Mouse (Mus musculus): ENCODE results near the gene Ppan. TPM values are rescaled to one million over a fixed set of nuclear protein-coding genes. Genes with fewer than 3 reads are reported as not detected.

Ppan gene
- total RNA-seq (2021): 10 to 100 TPM; 22.8 to 25.7 TPM
- long read RNA-seq, experiment 1, transcript Ppan-201 (11 exons, 1,670 nt): major isoform, 16 of 26 reads
- long read RNA-seq, experiment 1, partial matches to known transcripts: 7 of 26 reads
- long read RNA-seq, experiment 1, other reads (novel, unspliced or antisense): 3 of 26 reads
- long read RNA-seq, experiment 2, transcript Ppan-201 (11 exons, 1,670 nt): major isoform, 19 of 21 reads
- long read RNA-seq, experiment 2, partial matches to known transcripts: 0 of 21 reads
- long read RNA-seq, experiment 2, other reads (novel, unspliced or antisense): 2 of 21 reads

DNA sequence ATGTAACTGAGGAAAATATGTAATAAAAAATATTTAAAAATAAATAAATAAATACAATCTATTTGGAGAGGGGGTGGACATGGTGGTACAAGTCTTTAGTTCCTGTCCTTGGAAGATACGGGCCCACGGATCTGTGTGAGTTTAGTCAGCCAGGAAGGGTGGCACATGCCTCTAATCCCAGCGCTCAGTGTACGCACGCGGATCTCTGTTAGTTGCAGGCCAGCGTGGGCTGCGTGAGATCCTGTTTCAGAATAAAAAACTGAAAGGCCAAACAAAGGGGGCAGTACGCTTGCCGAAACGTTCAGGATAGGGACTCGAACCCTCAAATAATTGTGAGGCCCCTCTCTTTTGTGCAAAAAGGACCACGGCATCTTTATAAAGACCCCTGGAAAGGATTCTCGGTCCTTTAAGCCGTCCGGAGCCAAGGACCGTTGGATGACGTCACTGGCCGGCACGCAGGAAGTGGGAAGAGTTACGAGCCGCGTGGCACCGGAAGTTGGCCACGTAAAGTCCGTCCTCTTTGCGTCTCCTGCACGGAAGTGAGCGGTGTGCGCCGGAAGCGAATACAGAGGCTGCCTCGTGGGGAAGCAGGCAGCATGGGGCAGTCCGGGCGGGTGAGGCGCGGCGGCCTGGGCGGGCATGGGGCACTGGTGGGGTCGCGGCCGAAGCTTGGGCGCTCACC, at the start of gene Ppan:
Gene Ppan, plus strand, starts transcription at position 472 of the 682 bp plus-strand sequence.
- intact Hi-C loops (cut with DNase I): no loop called here
- peak; percentile 96 for DNase-seq (ENCODE audit: low spot score in 2 of 2)

DNA sequence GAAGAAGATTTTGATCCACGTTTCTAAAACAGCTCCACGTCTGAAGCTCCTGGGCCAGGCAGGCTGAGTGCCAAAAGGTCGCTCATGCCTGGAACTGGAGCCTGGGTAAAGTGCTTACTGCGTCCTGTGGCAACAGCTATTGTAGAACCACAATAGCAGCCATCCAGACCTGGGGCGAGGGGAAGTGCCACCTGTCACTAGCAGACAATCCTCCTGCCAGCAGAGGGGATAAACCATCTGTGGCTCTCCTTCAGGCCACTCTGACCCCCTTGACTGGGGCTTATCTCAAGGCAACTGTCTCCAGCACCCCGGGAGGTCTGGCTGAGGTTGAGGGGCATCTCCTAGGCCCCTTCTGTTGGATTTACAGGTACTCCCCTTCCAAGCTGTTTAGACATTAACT, 49.0 kb upstream of the Ppan start:
- intact Hi-C loops (cut with DNase I): no loop called here

DNA sequence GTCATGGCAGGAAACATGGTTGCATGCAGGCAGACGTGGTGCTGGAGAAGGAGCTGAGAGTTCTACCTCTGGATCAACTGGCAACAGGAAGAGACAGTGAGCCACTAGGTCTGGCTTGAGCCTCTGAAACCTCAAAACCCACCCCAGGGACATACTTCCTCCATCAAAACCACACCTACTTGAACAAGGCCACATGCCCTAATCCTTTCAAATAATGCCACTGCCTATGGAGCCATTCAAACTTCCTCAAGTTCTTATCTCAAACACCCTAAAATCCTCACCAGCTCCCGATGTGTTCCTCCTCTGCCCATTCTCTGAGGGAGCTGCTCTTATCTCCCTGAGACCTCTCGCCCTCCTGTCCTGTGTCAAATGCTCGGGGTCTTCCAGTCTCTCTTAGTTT, 45.8 kb upstream of the Ppan start:
- DNase-seq (ENCODE audit: low spot score in 2 of 2): no peak
- intact Hi-C loops (cut with DNase I): loop anchor here (10.0 kb wide), 1 partner anchor 367 kb away; no protein-coding TSS in a partner anchor

More for the DNA sequence above, 49.0 kb upstream of the Ppan start:
- DNase-seq (ENCODE audit: low spot score in 2 of 2): no peak

DNA sequence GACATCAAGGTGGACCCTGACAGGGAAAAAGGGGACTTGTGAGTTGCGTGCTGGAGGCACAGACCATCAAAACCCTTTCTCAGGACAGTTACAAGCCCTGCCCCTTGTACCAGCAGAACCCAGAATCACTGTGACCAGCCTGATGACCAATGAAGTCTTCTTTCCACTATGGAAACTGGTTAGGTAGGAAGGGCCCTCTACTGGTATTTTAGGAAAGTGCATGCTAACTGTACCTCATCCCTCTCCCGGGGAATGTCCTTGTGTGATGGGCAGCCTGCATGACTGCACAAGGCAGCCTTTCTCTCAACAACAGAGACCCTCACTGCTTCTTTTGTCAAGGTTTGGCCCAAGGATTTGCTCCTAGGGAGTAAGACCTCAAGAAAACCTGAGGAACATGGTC, 45.3 kb upstream of the Ppan start:
- intact Hi-C loops (cut with DNase I): loop anchor here (10.0 kb wide), 1 partner anchor 368 kb away; no protein-coding TSS in a partner anchor

DNA sequence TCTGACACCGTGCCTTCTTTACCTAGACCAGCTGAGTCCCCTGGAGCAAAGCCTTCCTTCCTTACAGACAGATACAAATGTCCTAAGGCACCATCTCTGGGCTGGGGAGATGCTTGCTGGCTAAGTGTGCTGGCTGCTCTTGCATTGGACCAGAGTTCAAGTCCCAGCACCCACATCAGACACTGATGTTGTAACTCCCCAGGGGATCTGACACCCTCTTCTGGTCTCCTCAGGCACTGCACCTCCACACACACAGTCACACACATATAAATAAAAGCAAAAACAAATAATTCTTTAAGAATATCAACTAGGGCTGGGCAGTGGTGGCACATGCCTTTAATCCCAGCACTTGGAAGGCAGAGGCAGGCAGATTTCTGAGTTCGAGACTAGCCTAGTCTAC, 37.8 kb upstream of the Ppan start:
- DNase-seq (ENCODE audit: low spot score in 2 of 2): no peak
- intact Hi-C loops (cut with DNase I): no loop called here

More for the DNA sequence above, 45.3 kb upstream of the Ppan start:
- peak; percentile 34 for DNase-seq (ENCODE audit: low spot score in 2 of 2)

DNA sequence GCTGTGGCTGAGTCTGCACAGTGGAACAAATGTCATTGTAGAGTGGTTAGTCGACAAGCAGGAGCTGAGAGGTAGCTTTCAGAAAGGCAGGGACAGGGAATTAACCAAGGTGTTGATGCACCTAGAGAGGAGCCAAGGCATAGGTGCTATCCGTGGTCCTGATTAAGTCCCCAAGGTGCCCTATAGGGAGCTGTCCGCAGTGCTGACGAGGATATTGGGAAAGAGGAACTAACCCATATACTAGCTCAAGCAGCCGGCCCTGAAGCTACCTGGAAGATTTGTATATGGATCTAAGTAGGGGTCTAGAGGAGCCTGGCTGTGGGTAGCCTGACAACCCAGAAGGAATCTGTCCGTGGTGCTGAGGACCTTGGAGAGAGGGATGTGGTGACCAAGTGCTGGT, 30.8 kb upstream of the Ppan start:
- DNase-seq (ENCODE audit: low spot score in 2 of 2): no peak
- intact Hi-C loops (cut with DNase I): no loop called here

DNA sequence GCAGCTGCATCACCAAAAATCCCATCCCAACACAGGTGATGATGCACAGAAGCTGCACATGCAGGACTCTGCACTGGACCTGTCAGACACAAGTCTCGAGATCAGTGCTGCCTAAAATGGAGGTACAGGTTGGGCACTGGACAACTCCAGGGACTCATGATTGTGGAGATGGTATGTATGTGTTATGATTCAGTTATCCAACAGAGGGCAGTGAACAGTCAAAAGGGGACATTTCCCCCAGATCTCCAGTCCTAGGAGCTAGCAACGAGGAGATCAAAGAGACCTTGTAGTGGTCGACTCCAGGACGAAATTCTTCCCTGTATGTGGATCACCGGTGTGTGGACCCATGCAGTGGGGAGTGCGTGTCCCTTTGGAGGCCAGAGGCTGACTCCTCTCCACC, 28.0 kb upstream of the Ppan start:
- no peak for DNase-seq (ENCODE audit: low spot score in 2 of 2)
- intact Hi-C loops (cut with DNase I): no loop called here

DNA sequence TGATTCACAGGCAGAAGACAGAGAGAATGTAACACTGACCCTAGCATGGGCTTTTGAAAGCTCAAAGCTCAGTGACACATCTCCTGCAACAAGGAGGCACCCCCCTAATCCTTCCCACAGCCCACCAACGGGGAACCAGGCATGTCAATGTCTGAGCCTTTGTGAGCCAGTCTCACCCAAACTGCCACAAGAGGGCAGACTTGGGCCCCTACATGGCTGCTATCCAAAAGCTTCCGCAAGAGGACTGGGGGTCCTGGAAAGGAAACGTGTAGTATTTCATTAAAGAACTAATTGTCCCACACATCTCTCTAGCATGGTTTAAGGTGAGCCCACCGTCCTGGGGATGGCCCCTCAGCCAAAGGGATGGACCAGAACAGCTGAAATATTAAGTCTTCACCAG, 26.2 kb upstream of the Ppan start:
- intact Hi-C loops (cut with DNase I): no loop called here
- DNase-seq (ENCODE audit: low spot score in 2 of 2): no peak

DNA sequence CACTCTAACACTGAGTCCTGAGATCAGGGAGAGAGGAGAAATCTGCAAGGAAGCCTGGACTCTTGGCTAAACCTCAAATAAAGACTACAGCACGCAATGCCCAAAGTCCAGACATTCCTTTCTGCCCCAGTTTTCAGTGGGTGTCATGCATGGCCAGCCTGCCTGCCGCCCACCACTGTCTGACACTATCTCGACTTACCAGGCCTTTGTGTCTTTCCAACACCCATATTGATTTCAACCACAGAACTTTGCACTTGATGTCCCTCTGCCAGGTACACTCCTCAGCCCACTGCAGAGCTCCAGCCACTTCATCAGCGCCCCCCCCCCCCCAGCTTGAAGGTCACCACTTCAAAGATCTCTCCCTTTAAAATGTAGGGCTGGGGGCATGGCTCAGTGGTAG, 25.8 kb upstream of the Ppan start:
- DNase-seq (ENCODE audit: low spot score in 2 of 2): no peak
- intact Hi-C loops (cut with DNase I): no loop called here

DNA sequence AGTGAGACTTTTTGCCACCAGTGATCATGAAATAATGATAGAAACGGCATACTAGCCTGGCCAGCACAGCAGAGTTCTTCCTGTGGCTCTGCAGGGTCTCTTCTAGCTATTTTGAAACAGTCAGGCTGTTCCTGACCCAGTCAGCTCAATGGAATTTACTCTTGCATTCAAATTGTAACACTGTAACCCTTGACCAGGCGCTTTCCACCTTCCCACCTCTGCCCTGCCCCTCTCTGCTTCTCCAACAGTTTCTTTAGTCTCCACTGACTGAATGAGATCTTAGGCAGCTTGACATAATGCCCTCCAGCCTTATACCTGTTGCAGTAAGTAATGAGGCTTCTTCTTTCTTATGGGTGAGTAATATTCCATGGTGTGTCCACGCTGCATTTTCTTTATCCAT, 21.1 kb upstream of the Ppan start:
- intact Hi-C loops (cut with DNase I): no loop called here
- DNase-seq (ENCODE audit: low spot score in 2 of 2): no peak

DNA sequence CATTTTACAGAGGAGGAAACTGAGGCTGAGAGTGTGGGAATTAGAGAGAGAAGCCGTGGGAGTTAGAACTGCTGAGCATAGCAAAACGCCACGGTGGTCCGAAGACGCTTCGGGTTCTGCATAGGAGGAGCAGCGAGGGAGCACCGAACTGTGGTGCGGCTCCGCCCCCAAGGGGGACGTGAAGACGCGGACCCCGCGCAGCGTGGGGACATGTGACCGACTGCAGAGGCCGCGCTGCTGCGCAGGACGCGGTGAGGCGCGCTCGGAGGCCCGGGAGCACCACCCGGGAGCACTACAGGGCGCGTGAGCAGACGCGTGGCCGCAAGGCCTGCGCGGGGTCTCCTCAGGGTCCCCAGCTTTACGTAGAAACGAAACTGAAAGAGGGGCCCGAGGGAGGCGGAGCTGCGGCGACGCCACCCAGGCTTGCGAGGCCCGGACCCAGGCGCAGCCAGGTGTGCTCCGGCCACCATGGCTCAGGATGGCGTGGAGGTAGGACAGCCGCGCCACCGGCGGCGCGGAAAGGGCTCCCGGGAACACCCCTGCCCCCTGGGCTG, 19.4 kb upstream of the Ppan start, which contains the start of gene A230050P20Rik:
Gene A230050P20Rik, plus strand, starts transcription at position 195 of the 554 bp plus-strand sequence.
- peak; percentile 81 for DNase-seq (ENCODE audit: low spot score in 2 of 2)
- intact Hi-C loops (cut with DNase I): no loop called here

DNA sequence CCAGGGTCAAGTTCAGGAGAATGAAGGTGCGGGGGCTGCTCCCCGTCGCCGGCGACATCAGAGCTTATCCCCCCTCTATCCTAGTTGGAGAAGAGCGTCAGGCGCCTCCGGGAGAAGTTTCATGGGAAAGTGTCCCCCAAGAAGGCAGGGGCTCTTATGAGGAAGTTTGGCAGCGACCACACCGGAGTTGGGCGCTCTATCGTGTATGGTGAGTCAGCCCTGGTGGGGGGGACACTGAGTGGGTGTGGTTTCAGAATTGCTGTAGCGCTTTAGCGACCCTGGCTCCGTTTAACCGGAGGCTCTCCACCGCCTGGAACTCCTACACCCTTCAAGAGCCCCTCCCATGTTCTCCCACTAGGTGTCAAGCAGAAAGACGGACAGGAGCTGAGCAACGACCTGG, 18.7 kb upstream of the Ppan start:
- no peak for DNase-seq (ENCODE audit: low spot score in 2 of 2)
- intact Hi-C loops (cut with DNase I): no loop called here

DNA sequence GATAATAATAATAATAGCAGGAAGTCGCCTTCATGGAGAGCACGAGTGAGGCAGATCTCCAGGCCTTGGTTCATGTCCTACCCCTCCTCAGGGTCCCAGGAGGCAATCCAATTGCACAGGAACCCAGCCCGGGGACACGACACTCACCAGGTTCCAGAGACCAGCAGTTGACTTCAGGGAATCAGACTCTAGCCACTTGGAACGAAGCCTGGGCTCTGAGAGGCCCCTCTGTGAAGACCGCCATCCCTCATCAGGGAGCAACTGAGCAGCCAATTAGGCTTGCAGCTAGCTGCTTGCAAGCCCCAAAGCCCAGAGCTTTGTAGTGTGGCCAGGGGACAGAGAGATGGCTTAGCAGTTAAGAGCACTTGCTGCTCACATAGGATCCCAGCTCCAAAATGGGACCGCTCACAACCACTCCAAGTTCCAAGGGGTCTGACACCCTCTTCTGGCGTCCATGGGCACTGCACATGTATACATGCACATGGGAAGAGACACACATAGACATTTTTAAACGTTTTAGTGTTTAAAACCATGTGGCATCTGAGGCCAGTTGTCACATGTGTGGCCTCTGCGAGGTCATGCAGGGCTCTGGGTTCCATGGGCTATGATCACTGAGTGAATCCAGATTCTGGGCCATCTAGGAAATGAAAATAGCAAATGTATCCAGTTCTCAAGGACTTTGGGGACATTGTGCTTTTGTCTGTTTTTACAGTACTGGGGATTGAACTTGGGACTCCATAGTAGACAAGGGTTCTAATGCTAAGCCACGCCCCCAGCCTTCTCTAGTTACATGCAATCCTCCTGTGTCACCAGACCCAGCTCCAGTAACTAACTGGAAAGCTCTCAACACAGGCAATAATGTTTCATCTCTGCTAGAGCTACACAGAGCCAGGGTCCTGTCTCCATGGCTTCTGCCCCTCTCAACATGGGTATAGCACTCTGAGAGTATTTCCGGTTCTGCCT, 17.5 kb upstream of the Ppan start:
- intact Hi-C loops (cut with DNase I): no loop called here
- DNase-seq (ENCODE audit: low spot score in 2 of 2): no peak

DNA sequence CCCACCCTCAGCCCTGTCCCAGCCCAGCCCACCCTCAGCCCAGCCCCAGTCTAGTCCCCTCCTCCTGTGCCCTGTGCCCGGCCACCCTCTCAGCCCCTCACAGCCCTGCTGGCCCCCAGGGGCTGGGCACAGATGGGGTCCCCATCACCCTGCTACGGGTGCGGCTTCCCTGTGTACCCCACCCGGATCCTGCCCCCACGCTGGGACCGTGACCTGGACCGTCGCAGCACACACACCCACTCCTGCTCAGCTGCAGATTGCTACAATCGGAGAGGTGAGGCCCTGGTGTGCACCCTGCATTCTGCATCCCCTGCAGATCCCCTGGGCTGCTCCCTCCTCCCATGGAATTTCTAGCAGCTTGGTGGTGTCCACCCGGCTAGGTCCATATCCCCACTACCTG, 15.0 kb upstream of the Ppan start:
- DNase-seq (ENCODE audit: low spot score in 2 of 2): no peak
- intact Hi-C loops (cut with DNase I): no loop called here

DNA sequence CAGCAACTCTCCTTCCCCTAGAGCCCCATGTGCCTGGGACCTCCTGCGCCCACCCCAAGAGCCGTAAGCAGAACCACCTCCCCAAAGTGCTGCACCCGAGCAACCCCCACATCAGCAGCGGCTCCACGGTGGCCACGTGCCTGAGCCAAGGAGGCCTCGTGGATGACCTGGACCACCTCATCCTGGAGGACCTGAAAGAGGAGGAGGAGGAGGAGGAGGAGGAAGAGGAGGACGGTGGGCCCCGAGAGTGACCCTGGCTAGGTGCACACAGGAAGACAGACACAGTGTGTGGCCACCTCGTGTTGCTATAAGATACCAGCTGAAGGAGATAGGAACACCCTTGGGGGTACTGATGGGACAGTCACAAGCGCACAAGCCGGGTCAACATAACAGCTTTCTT, 14.5 kb upstream of the Ppan start:
- DNase-seq (ENCODE audit: low spot score in 2 of 2): no peak
- intact Hi-C loops (cut with DNase I): no loop called here

DNA sequence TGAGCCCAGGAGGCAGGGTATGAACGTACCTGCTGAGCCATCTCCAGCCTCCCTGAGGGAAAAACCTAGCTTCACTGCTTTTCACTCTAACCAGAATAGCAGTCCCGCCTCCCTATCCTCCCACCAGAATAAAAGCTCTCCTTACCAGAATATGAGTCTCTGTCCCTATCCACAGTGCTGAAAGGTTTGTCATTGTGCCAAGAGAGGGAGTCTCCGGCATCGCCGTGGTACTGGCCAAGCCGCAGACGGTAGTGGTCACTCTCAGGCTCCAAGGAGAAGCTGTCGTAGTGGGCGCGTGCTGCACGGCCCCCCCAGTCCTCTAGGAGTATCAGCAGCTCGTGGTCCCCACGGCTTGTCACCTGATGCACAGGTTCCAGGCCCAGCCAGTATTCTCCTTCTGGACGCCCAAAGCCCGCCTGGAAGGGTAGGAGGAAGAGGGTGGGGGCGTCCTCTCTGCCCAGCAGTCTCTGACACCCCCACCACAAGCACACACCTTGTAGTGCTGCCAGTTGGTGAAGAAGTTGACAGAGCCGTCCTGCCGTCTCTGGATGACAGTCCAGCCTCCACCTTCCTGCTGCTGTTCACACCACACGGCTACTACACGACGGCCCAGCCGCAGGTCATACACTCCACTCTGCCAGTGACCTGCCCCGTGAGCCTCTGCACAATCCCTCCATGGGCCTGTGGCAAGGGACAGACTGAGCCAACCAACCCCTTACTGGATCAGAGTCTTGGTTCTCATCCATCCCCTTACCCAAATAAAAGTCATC, 12.8 kb upstream of the Ppan start:
- DNase-seq (ENCODE audit: low spot score in 2 of 2): peak in 1 of 2 experiments; percentile 66
- intact Hi-C loops (cut with DNase I): no loop called here

DNA sequence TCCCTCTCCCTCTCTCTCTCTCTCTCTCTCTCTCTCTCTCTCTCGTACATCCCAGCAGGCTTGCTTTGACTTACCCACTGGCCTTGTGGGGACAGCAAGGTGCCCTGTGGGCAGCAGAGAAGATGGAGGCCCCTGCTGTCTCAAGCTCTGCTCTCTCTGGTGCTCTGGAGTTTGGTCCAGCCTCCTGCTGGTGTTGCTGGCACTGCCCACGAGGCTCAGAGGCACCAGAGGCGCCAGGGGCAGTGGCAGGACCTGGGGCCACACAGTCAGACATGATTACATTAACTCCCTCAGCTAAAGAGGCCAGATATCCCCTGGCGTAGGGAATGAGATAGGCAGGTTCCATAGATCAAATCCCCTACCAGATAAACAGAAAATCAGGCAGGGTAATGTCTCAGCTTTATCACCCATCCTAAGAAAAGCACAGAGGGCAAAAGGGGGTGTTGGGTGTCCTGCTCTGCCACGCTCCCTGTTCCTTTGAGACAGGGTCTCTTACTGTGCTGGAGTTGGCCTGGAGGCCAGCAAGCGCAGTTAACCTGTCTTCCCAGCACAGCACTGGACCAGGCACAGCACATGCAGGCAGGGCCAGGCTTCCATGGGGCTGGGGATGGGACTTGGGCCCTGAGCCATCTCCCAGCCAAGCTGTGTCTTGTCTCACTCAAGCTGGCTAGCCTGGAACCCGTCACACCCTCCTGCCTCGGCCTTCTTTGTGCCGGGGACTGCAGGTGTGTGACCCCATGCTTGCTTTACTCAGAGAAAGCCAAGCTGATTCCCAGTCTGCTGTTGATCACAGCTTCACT, 11.5 kb upstream of the Ppan start:
- intact Hi-C loops (cut with DNase I): no loop called here

More for the DNA sequence above, 11.5 kb upstream of the Ppan start:
- DNase-seq (ENCODE audit: low spot score in 2 of 2): no peak
